Mouse (Mus musculus) embryo, embryonic 9.5 days (tissue): ENCODE measurements at regions not wholly inside any gene's neighbourhood (a gene's known extent, or its start where the extent isn't known, plus 50 kb on each side); places are given as distances from the start of the nearest gene placed in this dataset.
A peak's percentile ranks its signal among the peaks of the same experiment; 100 is the strongest.

Experiments used
- DNase-seq: peaks from one replicate; pipeline ENCODE4 v3.0.0-alpha.2; 2017; ENCODE audit errors: extremely low spot score

DNA sequence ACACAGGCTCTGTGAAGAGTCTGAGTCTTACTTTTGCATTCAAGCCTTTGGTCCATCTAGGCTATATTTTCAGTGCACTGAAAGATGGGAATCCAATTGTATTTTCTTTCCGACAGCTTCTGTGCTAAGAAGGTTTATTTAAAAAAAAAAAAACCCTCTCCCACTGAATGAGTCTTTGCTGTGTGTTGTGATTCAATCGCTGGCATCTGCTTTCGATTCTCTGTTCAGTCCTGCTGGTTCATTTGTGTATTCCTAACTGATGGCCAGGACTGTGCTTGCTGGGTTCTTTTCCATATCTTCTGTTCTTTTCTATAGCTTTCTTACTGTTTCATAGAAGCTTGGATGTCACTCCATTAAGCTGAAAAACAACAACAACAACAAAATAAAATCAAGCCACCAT is 132.9 kb downstream of the Tex36 start:
- no peak for DNase-seq

- peak; percentile 17 for DNase-seq
These were observed 133.6 kb downstream of the Tex36 start for GRCm38 (mm10) chr7:133468346-133468745.

DNA sequence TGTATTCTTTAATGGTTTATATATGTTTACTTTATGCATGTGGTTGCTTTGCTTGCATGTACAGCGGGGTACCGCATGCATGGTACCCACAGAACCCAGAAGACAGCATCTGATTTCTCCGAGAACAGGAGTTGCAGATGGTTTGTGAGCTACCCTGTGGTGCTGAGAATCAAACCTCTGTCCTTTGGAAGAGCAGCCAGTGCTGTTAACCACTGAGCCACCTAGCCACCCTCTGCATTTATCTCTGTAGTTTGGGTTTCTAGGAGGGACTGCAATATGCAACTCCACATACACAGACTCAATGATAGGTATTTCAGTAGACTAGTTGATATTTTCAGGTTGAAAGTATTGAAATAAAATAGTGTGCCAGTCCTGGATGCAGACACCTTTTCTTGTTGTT is 134.4 kb downstream of the Tex36 start:
- DNase-seq, result no peak

- DNase-seq, result no peak
These were observed 142.7 kb downstream of the Tex36 start for GRCm38 (mm10) chr7:133459306-133459705.

DNA sequence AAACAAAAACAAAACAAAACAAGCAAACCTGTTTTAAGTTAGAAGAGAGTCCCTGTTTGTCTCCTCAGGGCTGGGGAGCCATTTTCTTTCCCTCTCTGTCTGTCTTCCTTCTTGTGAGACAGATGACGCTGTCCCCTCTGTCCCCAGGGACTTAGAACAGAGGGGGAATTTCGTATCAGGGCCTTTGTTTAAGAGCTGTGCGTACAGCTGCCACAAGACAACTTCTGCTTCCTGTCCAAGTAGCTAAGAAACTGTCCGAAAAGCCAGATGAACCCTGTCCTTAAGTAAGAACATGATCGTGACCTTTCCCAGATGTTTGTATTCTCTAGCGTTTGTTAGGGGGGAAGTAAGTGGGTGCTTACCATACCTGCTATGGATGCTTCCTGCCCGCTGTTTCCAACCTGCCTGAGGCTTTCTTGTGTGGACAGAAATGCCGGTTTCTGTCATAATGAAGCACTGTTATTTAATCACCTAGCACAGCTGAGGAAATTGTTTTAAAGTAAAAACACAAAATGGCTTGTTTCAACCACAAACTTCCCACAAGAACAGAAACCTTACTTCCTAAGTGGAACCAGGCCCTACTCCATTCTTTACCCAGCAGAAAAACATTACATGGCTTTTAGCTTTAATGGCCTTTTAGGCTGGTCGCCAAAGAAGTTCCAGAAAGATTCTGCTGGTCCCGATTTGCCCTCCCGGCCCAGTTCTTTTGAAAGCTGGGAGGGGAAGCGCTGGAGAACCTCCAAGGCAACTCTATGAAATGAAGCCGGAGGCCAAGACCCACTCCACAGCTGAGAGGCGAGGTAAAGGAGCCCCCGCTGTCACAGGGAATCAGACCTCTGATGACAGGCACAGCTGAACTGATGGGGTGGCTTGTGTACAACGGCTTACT is 144.3 kb downstream of the Tex36 start:
- peak; percentile 32 for DNase-seq

DNA sequence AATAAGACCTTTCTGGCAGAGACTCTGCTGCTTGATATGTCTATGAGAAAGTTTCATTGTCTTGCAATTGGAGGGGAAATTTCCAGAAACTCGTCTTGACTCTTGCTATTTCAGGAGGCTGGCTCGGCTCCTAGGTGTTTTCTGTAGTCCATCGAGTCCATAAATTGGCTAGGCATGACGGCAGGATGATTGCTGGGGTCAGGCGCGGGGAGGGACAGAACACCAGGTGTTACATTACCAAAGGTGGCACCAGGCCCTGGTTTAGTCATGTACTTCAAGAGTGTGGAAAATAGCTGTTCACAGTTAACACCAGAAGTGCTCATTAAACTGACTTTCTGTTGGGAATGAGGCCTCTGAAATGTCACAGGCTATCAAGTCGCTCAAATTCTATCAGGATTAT is 151.7 kb downstream of the Tex36 start:
- no peak for DNase-seq

DNA sequence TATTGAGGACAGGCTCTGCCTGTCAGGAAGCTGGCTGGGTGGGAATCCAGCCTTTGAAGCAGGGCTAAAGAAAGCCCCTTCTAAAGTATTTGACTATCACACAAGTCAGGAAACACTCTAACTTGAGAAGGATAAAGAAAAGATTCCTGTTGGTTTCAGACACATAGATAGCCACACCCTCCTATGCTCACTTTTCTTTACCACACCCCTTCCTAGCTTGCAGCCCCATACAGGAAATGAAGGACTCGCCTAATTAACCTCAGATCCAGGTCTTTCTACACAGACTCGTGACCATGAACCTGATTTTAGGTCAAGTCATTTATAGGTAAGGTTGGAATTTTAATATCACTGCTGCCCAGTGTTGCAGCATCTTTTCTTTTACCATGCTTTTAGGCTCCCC is 154.9 kb downstream of the Tex36 start:
- no peak for DNase-seq

DNA sequence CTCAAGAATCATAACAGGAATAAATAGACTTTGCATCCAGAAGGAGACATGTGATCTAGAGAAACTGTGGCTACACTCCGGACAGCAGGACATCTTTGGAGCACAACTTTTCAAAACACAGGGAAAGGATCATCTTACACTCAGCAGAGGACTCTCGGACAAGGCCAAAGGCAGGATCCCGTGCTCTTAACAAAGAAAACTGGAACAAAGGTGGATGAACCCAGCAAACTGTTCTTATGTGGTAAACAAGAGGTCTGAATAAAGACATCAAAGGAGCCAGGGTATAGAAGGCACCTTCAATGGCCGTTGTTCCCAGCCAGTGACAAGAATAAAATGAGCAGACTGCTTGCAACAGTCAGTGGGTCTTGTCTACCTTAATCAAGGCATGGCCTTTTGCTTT is 160.3 kb downstream of the Tex36 start:
- peak; percentile 25 for DNase-seq

DNA sequence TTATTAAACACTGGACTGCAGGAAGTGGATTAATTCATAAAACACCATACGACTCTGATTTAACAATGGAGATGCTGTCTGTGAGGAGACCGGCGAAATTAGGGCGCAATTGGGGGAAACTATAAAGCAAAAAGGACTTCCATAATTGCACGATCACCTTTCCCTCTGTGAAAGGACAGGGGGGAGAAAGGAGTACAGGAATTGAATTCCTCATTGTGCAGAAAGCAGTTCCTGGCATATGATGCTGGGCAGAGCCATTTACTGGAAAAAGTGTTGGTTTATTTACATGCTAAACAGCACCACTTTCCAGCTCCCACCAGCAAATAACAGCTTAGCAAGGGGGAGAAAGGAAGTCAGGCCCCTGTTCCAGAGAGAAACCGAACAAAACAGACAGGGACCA is 160.8 kb downstream of the Tex36 start:
- no peak for DNase-seq

DNA sequence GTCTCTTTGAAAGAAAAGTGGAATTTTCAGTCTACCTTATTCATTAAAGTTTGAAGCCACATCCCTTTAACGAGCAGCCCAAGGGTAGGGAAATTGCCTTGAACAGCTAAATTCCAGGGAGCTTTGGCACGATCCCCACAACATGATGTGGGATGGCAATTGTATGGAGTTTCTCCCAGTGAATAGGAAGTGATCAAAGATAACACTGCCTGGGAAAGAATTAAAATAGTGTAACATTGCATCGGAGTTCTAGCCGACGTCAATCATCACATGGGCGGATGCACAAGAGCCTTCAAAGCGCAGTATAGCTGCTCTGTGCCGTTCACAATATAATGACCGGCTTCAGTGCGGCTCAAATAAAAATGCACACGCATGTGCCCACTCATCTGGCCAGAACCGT is 161.2 kb downstream of the Tex36 start:
- no peak for DNase-seq

- DNase-seq, result no peak
These were observed 161.9 kb downstream of the Tex36 start for GRCm38 (mm10) chr7:133440086-133440485.

GRCm38 (mm10) chr7:133438631-133439030 is 163.3 kb downstream of the Tex36 start:
- DNase-seq, result no peak

DNA sequence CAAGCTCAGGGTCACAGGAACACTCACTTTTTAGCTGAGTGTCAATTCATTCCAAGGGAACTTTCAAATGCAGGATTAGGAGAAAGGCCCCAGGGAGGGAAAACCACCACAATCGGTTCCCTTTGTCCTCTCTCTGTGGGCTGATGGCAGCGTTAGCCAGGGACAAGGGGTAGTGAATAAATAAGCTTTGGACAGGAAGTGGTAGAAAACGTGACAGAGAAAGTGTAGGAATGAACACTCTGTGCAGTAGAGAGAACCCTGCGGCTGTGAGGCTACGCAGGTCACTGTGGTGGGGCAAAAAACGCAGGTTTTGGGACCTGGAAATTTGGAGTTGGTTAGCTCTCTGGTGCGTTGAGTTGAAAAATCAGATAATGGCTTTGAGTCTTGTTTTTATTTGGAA is 164.1 kb downstream of the Tex36 start:
- peak; percentile 47 for DNase-seq

DNA sequence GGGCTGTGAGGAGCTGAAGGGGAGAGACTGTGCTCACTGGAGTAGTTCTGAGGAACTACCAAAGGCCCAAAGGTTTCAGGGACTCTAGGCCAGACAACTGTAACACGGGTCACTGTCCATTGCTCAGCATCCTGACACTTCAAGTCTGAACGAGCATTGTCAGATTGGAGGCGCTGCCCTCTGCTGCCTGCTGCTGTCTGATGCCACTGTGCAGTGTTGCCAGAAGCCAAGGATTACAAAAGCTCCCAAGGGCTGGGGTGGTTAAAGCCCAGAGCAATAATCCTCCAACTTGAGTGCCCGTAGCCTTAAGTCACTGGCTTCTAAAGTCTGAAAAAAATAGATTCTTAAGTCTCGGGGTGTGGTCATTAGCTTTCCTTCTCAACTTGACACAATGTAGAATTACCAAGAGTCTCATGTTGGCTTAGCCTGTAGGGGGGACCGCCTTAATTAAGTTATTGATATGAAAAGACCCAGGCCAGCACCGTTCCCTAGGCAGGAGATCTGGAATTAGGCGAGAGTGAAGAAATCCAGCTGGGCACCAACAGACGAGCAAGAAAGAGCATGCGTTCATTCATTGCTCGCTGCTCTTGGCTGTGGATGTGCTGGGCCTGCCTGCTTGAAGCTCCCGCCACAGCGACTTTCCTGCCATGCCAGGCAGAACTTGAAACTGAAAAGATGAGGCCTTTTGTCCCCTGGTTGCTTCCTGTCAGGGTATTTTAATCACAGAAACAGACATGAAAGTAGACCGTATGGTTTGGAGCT is 166.2 kb downstream of the Tex36 start:
- DNase-seq, result no peak

GRCm38 (mm10) chr7:133434027-133434820 is 167.7 kb downstream of the Tex36 start:
- no peak for DNase-seq

DNA sequence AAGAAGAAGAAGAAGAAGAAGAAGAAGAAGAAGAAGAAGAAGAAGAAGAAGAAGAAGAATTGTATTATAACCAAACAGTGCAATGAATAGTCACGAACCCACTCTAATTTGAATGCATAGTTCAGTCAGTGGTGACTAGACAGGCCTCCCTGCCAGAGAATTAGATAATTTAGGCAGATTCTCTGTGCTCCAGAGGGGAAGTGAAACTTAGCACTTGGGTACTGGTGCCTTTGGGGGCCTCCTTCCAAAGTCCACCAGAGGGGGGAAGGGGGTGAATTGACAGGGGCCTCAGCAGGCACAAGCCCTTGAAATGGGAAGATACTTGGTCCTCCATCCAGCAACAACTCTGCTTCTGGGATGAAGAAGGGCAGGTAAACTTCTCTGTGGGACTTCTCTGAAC is 169.6 kb downstream of the Tex36 start:
- no peak for DNase-seq

- no peak for DNase-seq
These were observed 199.9 kb downstream of the Tex36 start for GRCm38 (mm10) chr7:133402072-133402471.

DNA sequence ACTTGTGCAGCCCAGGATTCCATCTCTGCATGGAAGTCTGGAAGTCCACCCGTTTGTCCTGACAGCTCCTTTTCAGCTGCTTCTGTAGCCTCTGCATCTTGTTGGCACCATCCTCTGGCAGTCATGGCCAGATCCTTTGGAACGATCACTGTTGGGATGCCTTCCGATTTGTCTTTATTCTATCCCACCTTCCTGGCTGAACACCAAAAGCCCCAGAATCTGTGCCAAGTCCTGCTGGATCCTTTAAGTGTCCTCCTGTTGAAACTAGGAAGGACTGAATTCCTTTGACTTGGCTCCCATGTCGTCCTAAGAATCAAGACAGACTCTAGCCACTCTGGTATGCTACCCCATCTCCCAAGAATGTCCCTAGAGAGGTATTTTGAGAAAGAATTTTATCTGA is 201.3 kb downstream of the Tex36 start:
- no peak for DNase-seq

- DNase-seq, result no peak
These were observed 213.2 kb downstream of the Tex36 start for GRCm38 (mm10) chr7:133388716-133389115.

- no peak for DNase-seq
These were observed 219.8 kb downstream of the Tex36 start for GRCm38 (mm10) chr7:133382032-133382712.

- no peak for DNase-seq
These were observed 222.6 kb downstream of the Tex36 start for GRCm38 (mm10) chr7:133379373-133379772.

DNA sequence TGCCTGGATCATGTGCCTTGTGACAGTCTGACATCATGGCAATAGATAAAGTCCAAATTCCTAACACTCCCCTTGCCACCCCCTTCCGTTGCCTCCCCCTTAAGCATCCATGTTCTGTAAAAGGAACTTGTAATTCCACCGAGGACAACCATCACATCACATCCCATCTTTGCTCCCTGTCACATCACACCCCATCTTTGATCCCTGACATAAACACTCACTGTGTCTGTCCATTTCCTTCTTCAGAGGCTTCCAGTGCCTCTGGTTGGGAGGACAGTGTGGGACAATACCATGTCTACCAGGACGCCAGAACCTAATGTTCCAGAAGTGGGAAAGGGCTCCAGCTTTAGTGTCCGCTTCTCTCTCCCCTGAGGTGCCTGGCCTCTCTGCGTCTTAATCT is 223.6 kb downstream of the Tex36 start:
- no peak for DNase-seq
